Mouse (Mus musculus): ENCODE data around the gene Sdha. TPM values are rescaled to one million over a fixed set of nuclear protein-coding genes. Genes with fewer than 3 reads are reported as not detected.

Sdha gene
- total RNA-seq, 2 experiments from 2014 or later, result 269 to 280 TPM

- DNase-seq (ENCODE audit: low spot score in 2 of 2), result no peak
- intact Hi-C loops (cut with DNase I), result no loop called here
Measured at GRCm38 (mm10) chr13:74314616-74315015, 35.5 kb downstream of the Sdha start.

GRCm38 (mm10) chr13:74305780-74306179 is 44.3 kb downstream of the Sdha start:
- DNase-seq (ENCODE audit: low spot score in 2 of 2), result no peak
- intact Hi-C loops (cut with DNase I), result no loop called here

GRCm38 (mm10) chr13:74305380-74305779 is 44.7 kb downstream of the Sdha start:
- DNase-seq (ENCODE audit: low spot score in 2 of 2), result no peak
- intact Hi-C loops (cut with DNase I), result no loop called here

DNA sequence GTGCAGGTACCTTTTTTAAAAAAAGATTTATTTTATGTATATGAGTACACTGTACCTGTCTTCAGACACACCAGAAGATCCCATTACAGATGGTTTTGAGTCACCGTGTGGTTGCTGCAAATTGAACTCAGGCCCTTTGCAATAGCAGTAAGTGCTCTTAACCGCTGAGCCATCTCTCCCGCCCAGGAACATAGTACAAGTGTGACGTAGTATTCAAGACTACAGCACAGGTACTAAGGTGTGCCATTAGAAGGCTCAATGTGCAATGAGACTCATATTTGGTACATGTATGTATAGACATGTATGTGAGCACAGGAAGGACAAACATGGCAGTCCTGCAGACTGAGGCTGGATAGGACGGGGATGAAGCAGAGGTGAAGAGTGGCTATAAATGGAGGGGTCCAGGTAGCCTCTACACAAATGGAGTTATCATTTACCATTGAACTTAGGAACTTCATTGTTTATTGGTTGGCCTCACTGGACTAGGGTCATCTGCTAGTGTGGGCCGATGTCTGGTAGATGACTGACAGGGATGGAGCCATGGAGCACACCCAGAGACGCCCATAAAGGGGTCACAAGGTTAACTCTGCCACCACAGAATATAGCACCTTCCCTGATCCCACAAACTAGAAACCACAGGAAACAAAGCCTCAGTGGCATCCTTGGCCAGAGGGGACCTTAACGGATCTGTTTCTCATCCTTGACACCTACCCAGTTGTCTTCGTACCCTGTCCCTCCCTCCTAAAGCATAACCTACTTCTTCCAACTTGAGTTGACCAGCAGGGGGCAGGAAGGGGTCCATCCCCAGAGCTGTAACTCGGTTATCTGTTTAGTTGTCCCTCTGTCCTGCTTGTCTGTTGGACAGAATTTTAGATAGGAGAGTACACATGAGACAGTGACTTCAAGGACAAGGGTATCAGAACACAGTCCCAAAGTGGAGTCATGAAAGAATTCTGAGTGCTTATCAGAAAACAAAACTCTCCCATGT is 47.7 kb downstream of the Sdha start:
- DNase-seq (ENCODE audit: low spot score in 2 of 2), result no peak
- intact Hi-C loops (cut with DNase I), result loop anchor here (5.0 kb wide), 2 partner anchors 110 to 330 kb away; no protein-coding TSS in a partner anchor

DNA sequence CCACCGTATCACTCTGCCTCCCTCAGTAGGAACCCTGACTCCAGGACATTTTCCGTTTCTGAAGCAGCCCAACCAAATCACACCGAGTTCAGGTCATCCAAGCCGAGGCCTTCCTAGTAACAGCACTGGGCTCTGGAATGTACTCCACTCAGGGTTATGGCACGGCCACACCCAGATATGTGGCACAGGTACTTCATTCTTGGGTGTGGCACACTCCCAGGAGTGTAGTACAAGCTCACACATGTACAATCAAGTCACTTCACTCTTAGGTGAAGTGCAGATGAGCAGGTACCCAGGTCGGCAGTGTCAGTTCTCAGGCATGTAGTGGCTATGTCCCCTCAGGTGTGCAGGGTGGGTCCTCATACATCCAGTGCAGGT is 48.5 kb downstream of the Sdha start:
- intact Hi-C loops (cut with DNase I), result loop anchor here (1.0 to 5.0 kb wide), 3 partner anchors 109 to 329 kb away; no protein-coding TSS in a partner anchor
- no peak for DNase-seq (ENCODE audit: low spot score in 2 of 2)

- intact Hi-C loops (cut with DNase I), result loop anchor here (1.0 to 5.0 kb wide), 3 partner anchors 109 to 329 kb away; no protein-coding TSS in a partner anchor
Measured at GRCm38 (mm10) chr13:74300925-74301606, 49.0 kb downstream of the Sdha start.

DNA sequence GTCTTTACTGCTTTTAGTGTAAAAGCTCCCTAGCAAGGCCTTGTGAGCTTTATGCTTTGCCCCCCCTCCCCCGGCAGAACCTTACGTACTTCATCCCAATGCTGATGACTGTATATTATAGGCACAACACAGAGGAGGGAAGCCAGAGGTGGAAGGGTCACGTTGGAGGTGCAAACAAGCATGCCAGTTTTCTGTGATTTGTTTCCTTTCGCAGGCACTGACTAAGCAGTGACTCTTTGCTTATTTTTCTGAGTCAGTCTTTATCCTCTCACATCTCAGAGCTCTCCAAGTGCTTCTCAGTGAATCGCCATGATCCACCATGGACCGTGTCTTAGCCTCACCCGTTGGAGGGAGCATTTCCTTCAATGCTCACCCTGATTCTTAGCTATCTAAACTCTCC is 53.7 kb downstream of the Sdha start:
- no peak for DNase-seq (ENCODE audit: low spot score in 2 of 2)
- intact Hi-C loops (cut with DNase I), result loop anchor here (10.0 kb wide), 1 partner anchor 582 kb away; no protein-coding TSS in a partner anchor

More at GRCm38 (mm10) chr13:74300925-74301606, 49.0 kb downstream of the Sdha start:
- DNase-seq (ENCODE audit: low spot score in 2 of 2), result peak; percentile 82 to 84

DNA sequence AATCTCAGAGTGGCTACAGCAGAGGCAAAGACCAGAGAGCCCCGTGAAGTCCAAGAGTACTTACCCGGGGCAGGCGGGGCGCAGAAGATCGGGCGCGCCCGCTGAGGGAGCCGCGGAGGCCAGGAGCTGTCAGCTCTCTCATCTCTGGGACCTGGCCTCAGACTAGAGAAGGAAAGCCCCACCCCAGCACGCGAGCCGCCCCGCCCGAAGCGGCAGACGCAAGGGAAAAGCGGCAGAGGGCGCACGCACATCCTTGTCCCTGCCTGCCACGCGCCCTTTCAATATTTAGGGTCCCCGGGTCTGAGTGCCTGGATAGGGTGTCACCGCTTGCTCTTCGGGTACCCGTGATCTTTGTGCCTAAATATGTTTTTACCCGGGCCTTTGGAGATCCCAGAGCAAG is 57.9 kb downstream of the Sdha start, which contains the start of gene Ahrr:
Ahrr (minus strand) TSS at position 165 of the 400 bp plus-strand sequence.
- peak in 1 of 2 experiments; percentile 40 for DNase-seq (ENCODE audit: low spot score in 2 of 2)
- intact Hi-C loops (cut with DNase I), result loop anchor here (10.0 kb wide), 1 partner anchor 577 kb away; no protein-coding TSS in a partner anchor

- intact Hi-C loops (cut with DNase I), result loop anchor here (10.0 kb wide), 1 partner anchor 575 kb away; no protein-coding TSS in a partner anchor
- DNase-seq (ENCODE audit: low spot score in 2 of 2), result no peak
Measured at GRCm38 (mm10) chr13:74289646-74290045, 60.4 kb downstream of the Sdha start.

- DNase-seq (ENCODE audit: low spot score in 2 of 2), result no peak
- intact Hi-C loops (cut with DNase I), result no loop called here
Measured at GRCm38 (mm10) chr13:74282299-74282698, 67.8 kb downstream of the Sdha start.

DNA sequence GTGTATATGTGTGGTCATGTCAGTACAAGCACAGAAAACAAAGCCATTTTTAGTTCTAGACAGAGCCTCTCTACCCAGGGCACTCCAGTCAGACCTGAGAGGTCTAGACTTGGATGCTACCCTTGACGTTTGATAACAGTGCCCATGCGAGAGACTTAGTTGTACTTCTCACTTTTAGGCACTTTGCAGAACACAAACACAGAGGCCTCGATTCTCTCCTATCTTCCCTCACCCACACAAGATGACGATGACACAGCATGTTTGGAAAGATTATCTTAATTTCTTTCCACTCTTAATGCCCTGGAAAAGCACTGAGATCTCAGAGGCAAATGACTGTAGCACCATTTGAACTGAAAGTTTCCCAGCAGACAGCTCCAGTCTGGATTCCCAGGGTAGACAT is 74.4 kb downstream of the Sdha start:
- DNase-seq (ENCODE audit: low spot score in 2 of 2), result no peak
- intact Hi-C loops (cut with DNase I), result no loop called here

Other genes starting within 250 kb of the Sdha start
- under 1 TPM; 0.81 to 0.97 TPM for gene Slc9a3, start 228.8 kb downstream of the Sdha start, total RNA-seq (2021)
- gene Exoc3, start 141.5 kb downstream of the Sdha start, total RNA-seq (2021), result 10 to 100 TPM; 67.6 to 71.4 TPM
- gene Ahrr, start 57.9 kb downstream of the Sdha start, total RNA-seq (2021), result 1 to 10 TPM in 1 of 2 experiments, under 1 TPM in 1; 0.86 to 1.2 TPM
- 10 to 100 TPM; 76.3 to 76.6 TPM for gene Pdcd6, start 32.7 kb downstream of the Sdha start, total RNA-seq (2021)
- 10 to 100 TPM; 64.6 to 64.9 TPM for gene Ccdc127, start within 50 bp of the Sdha start, total RNA-seq (2021)
- gene Lrrc14b, start 13.7 kb upstream of the Sdha start, total RNA-seq (2021), result not detected
- 1 to 10 TPM; 3.5 to 4.9 TPM for gene Zfp72, start 40.6 kb upstream of the Sdha start, total RNA-seq (2021)
- gene Ftl1-ps1, start 49.4 kb upstream of the Sdha start, total RNA-seq (2021), result 100 to 1,000 TPM; 268 to 279 TPM
- 1 to 10 TPM; 6.3 to 6.8 TPM for gene Zfp825, start 143.7 kb upstream of the Sdha start, total RNA-seq (2021)